Mouse (Mus musculus): ENCODE data around the gene Urad. TPM values are rescaled to one million over a fixed set of nuclear protein-coding genes. Genes with fewer than 3 reads are reported as not detected.

Urad gene
- total RNA-seq, 2 experiments from 2014 or later, result not detected

- no peak for DNase-seq (ENCODE audit: extremely low spot score in 1 of 2, low spot score in 2 of 2)
- no peak overlapping the region for H3K4me3 ChIP-seq
- no peak overlapping the region for H3K27ac ChIP-seq
- intact Hi-C loops (cut with DNase I), result no loop called here
- no peak for TF ChIP-seq CTCF (IDR thresholded peaks at IDR 0.05)
These were observed 51.3 kb downstream of the Urad start for GRCm38 (mm10) chr5:147270673-147271655.

DNA sequence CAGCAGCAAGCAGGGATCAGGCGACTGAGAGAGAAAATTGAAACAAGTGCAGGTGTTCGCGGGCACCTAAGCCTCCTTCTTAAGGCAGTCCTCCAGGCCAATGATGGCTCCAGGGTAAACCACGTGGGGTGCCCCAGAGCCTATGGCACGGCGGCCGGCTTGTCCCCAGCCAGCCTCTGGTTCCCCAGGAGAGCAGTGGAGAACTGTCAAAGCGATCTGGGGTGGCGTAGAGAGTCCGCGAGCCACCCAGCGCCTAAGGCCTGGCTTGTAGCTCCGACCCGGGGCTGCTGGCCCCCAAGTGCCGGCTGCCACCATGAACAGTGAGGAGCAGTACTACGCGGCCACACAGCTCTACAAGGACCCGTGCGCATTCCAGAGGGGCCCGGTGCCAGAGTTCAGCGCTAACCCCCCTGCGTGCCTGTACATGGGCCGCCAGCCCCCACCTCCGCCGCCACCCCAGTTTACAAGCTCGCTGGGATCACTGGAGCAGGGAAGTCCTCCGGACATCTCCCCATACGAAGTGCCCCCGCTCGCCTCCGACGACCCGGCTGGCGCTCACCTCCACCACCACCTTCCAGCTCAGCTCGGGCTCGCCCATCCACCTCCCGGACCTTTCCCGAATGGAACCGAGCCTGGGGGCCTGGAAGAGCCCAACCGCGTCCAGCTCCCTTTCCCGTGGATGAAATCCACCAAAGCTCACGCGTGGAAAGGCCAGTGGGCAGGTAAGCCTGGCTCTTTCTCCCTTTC lies 52.1 kb downstream of the Urad start, which contains the start of gene Pdx1:
Pdx1 (plus strand) TSS at position 34 of the 747 bp plus-strand sequence.
- intact Hi-C loops (cut with DNase I), result no loop called here
- H3K4me3 ChIP-seq, result no peak within 1 kb of the TSS
- TF ChIP-seq CTCF (IDR thresholded peaks at IDR 0.05), result no peak
- H3K27ac ChIP-seq, result no peak within 1 kb of the TSS
- DNase-seq (ENCODE audit: extremely low spot score in 1 of 2, low spot score in 2 of 2), result no peak

DNA sequence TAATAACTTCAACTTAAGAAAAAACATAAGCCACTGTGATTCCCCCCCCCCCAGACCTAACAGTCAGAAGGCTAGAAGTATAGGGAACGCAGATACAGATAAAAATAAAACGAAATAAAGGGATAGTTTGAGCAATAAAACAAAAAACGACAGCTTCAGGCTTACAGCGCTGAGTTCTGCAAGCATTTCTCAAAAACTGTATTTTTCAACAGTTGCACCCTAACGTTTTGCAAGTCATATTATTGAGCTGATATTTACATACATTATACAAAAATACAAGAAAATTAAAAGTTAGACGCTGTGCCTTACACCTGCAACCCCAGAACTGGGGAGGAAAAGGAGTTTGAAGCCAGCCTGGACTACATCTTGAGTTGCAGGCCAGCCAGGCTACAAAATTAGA lies 52.9 kb downstream of the Urad start:
- no peak for DNase-seq (ENCODE audit: extremely low spot score in 1 of 2, low spot score in 2 of 2)
- TF ChIP-seq CTCF (IDR thresholded peaks at IDR 0.05), result no peak
- intact Hi-C loops (cut with DNase I), result no loop called here
- H3K4me3 ChIP-seq, result no peak overlapping the region
- no peak overlapping the region for H3K27ac ChIP-seq

- intact Hi-C loops (cut with DNase I), result no loop called here
- DNase-seq (ENCODE audit: extremely low spot score in 1 of 2, low spot score in 2 of 2), result no peak
- no peak for TF ChIP-seq CTCF (IDR thresholded peaks at IDR 0.05)
- Histone ChIP-seq H3K27ac (no peak overlapping the region), H3K4me3 (no peak overlapping the region)
These were observed 53.5 kb downstream of the Urad start for GRCm38 (mm10) chr5:147268728-147269127.

DNA sequence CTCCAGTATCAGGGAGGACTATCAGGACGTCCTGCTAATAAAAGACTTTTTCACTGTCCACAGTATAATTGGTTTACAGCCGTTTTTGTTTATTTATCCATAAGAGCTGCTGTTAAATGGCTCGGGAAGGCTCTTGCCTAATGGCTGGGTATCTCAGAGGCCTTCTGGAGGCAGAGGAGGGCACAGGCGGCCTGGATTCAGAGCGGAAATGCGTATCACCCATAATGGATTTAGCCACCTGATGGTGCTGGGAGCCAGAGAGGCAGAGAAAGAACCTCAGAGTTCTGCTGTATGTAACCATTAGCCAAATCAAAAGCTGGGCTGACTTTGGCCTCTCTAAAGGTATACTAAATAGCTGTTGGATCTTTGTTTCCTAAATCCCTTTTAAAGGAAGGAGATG lies 54.8 kb downstream of the Urad start:
- no peak overlapping the region for H3K4me3 ChIP-seq
- no peak for TF ChIP-seq CTCF (IDR thresholded peaks at IDR 0.05)
- no peak for DNase-seq (ENCODE audit: extremely low spot score in 1 of 2, low spot score in 2 of 2)
- intact Hi-C loops (cut with DNase I), result loop anchor here (2.0 kb wide), 1 partner anchor 81 kb away; no protein-coding TSS in a partner anchor
- no peak overlapping the region for H3K27ac ChIP-seq

Small RNA genes lying within 50 kb of the gene (microRNA-seq; reads per million reads assigned to microRNA genes)
- 0.49 to 0.72 reads per million in 2 experiments for gene Mir7k

Other genes starting within 250 kb of the Urad start
- gene Lnx2, start 245.9 kb downstream of the Urad start, total RNA-seq (2021), result 1 to 10 TPM; 5.8 to 6.3 TPM
- 10 to 100 TPM; 66.8 to 67.0 TPM for gene Polr1d, start 245.4 kb downstream of the Urad start, total RNA-seq (2021)
- gene Gsx1, start 133.7 kb downstream of the Urad start, total RNA-seq (2021), result under 1 TPM; 0.19 to 0.38 TPM
- gene Pdx1, start 52.5 kb downstream of the Urad start, total RNA-seq (2021), result not detected
- gene Cdx2, start 15.2 kb downstream of the Urad start, total RNA-seq (2021), result not detected
- gene Flt3, start 78.0 kb upstream of the Urad start, total RNA-seq (2021), result 1 to 10 TPM; 7.2 to 8.0 TPM
- gene Pan3, start 107.7 kb upstream of the Urad start, total RNA-seq (2021), result 10 to 100 TPM; 92.7 to 99.7 TPM

Measured in left cerebral cortex, adult 2 months (tissue).